Mouse (Mus musculus): Measurements from ENCODE around the gene Fbrsl1. TPM values are rescaled to one million over a fixed set of nuclear protein-coding genes. Genes with fewer than 3 reads are reported as not detected.

Gene Fbrsl1
- polyA plus RNA-seq (2012; rRNA removed): 42.9 and 44.5 TPM in 2 replicates

- Histone ChIP-seq H3K4me3 (ENCODE audit: insufficient read depth, low read length) (peak within 1 kb of the TSS; percentile 41), H3K4me1 (ENCODE audit: control insufficient read depth, insufficient read depth, low read length) (peaks cover 14% of the 10 kb centered on the region), H3K27ac (ENCODE audit: insufficient read depth, low read length) (no peak within 1 kb of the TSS)
- TF ChIP-seq POLR2A (IDR thresholded peaks at IDR 0.05; ENCODE audit: extremely low read depth, insufficient read depth, low read length) (peak; percentile 88), CTCF (IDR thresholded peaks at IDR 0.05; ENCODE audit: extremely low read depth, insufficient read depth, low read length) (no peak)
Observed at GRCm38 (mm10) chr5:110448436-110449134, at the start of gene Fbrsl1. Fbrsl1 (minus strand) TSS chr5:110448503.

- no peak overlapping the region for H3K4me3 ChIP-seq (ENCODE audit: insufficient read depth, low read length)
- TF ChIP-seq CTCF (IDR thresholded peaks at IDR 0.05; ENCODE audit: extremely low read depth, insufficient read depth, low read length) (no peak), POLR2A (IDR thresholded peaks at IDR 0.05; ENCODE audit: extremely low read depth, insufficient read depth, low read length) (no peak)
- H3K27ac ChIP-seq (ENCODE audit: insufficient read depth, low read length): no peak overlapping the region
- no peaks in the 10 kb centered on the region for H3K4me1 ChIP-seq (ENCODE audit: control insufficient read depth, insufficient read depth, low read length)
Observed at GRCm38 (mm10) chr5:110498071-110498470, 49.8 kb upstream of the Fbrsl1 start.

GRCm38 (mm10) chr5:110497556-110497955 is 49.3 kb upstream of the Fbrsl1 start:
- H3K4me1 ChIP-seq (ENCODE audit: control insufficient read depth, insufficient read depth, low read length): no peaks in the 10 kb centered on the region
- TF ChIP-seq POLR2A (IDR thresholded peaks at IDR 0.05; ENCODE audit: extremely low read depth, insufficient read depth, low read length): no peak
- no peak overlapping the region for H3K27ac ChIP-seq (ENCODE audit: insufficient read depth, low read length)
- H3K4me3 ChIP-seq (ENCODE audit: insufficient read depth, low read length): no peak overlapping the region

- no peak overlapping the region for H3K27ac ChIP-seq (ENCODE audit: insufficient read depth, low read length)
- TF ChIP-seq CTCF (IDR thresholded peaks at IDR 0.05; ENCODE audit: extremely low read depth, insufficient read depth, low read length): no peak
- H3K4me1 ChIP-seq (ENCODE audit: control insufficient read depth, insufficient read depth, low read length): no peaks in the 10 kb centered on the region
- H3K4me3 ChIP-seq (ENCODE audit: insufficient read depth, low read length): no peak overlapping the region
Observed at GRCm38 (mm10) chr5:110495051-110495450, 46.7 kb upstream of the Fbrsl1 start.

- H3K4me3 ChIP-seq (ENCODE audit: insufficient read depth, low read length): no peak overlapping the region
- H3K27ac ChIP-seq (ENCODE audit: insufficient read depth, low read length): no peak overlapping the region
- H3K4me1 ChIP-seq (ENCODE audit: control insufficient read depth, insufficient read depth, low read length): no peaks in the 10 kb centered on the region
- TF ChIP-seq CTCF (IDR thresholded peaks at IDR 0.05; ENCODE audit: extremely low read depth, insufficient read depth, low read length): no peak
- TF ChIP-seq POLR2A (IDR thresholded peaks at IDR 0.05; ENCODE audit: extremely low read depth, insufficient read depth, low read length): no peak
Observed at GRCm38 (mm10) chr5:110494396-110494795, 46.1 kb upstream of the Fbrsl1 start.

GRCm38 (mm10) chr5:110493785-110494184 is 45.5 kb upstream of the Fbrsl1 start:
- no peak overlapping the region for H3K27ac ChIP-seq (ENCODE audit: insufficient read depth, low read length)
- TF ChIP-seq POLR2A (IDR thresholded peaks at IDR 0.05; ENCODE audit: extremely low read depth, insufficient read depth, low read length) (no peak), CTCF (IDR thresholded peaks at IDR 0.05; ENCODE audit: extremely low read depth, insufficient read depth, low read length) (peak; percentile 95)
- H3K4me1 ChIP-seq (ENCODE audit: control insufficient read depth, insufficient read depth, low read length): no peaks in the 10 kb centered on the region
- H3K4me3 ChIP-seq (ENCODE audit: insufficient read depth, low read length): no peak overlapping the region

- no peak for TF ChIP-seq CTCF (IDR thresholded peaks at IDR 0.05; ENCODE audit: extremely low read depth, insufficient read depth, low read length)
- TF ChIP-seq POLR2A (IDR thresholded peaks at IDR 0.05; ENCODE audit: extremely low read depth, insufficient read depth, low read length): no peak
Observed at GRCm38 (mm10) chr5:110489639-110490038, 41.3 kb upstream of the Fbrsl1 start.

GRCm38 (mm10) chr5:110487943-110488342 is 39.6 kb upstream of the Fbrsl1 start:
- TF ChIP-seq POLR2A (IDR thresholded peaks at IDR 0.05; ENCODE audit: extremely low read depth, insufficient read depth, low read length): no peak
- no peak for TF ChIP-seq CTCF (IDR thresholded peaks at IDR 0.05; ENCODE audit: extremely low read depth, insufficient read depth, low read length)
- H3K27ac ChIP-seq (ENCODE audit: insufficient read depth, low read length): no peak overlapping the region
- no peak overlapping the region for H3K4me3 ChIP-seq (ENCODE audit: insufficient read depth, low read length)
- H3K4me1 ChIP-seq (ENCODE audit: control insufficient read depth, insufficient read depth, low read length): no peaks in the 10 kb centered on the region

More at GRCm38 (mm10) chr5:110489639-110490038, 41.3 kb upstream of the Fbrsl1 start:
- Histone ChIP-seq H3K27ac (ENCODE audit: insufficient read depth, low read length) (no peak overlapping the region), H3K4me3 (ENCODE audit: insufficient read depth, low read length) (no peak overlapping the region), H3K4me1 (ENCODE audit: control insufficient read depth, insufficient read depth, low read length) (no peaks in the 10 kb centered on the region)

- Histone ChIP-seq H3K4me3 (ENCODE audit: insufficient read depth, low read length) (no peak overlapping the region), H3K27ac (ENCODE audit: insufficient read depth, low read length) (no peak overlapping the region), H3K4me1 (ENCODE audit: control insufficient read depth, insufficient read depth, low read length) (no peaks in the 10 kb centered on the region)
- no peak for TF ChIP-seq POLR2A (IDR thresholded peaks at IDR 0.05; ENCODE audit: extremely low read depth, insufficient read depth, low read length)
- TF ChIP-seq CTCF (IDR thresholded peaks at IDR 0.05; ENCODE audit: extremely low read depth, insufficient read depth, low read length): no peak
Observed at GRCm38 (mm10) chr5:110486674-110487334, 38.5 kb upstream of the Fbrsl1 start.

- Histone ChIP-seq H3K27ac (ENCODE audit: insufficient read depth, low read length) (no peak overlapping the region), H3K4me1 (ENCODE audit: control insufficient read depth, insufficient read depth, low read length) (no peaks in the 10 kb centered on the region), H3K4me3 (ENCODE audit: insufficient read depth, low read length) (no peak overlapping the region)
- no peak for TF ChIP-seq POLR2A (IDR thresholded peaks at IDR 0.05; ENCODE audit: extremely low read depth, insufficient read depth, low read length)
- TF ChIP-seq CTCF (IDR thresholded peaks at IDR 0.05; ENCODE audit: extremely low read depth, insufficient read depth, low read length): no peak
Observed at GRCm38 (mm10) chr5:110484711-110485110, 36.4 kb upstream of the Fbrsl1 start.

Measured in cortical plate, adult 2 months (tissue).